Mouse (Mus musculus) forebrain, postnatal 0 days (tissue): ENCODE data around the gene Prrg2. TPM values are rescaled to one million over a fixed set of nuclear protein-coding genes. Genes with fewer than 3 reads are reported as not detected.

Source experiments
- ATAC-seq: fragments of 200-750 bp; cut with Nextera tagmentation; 2 replicates; pipeline ENCODE4 v1.8.0; 2017; ENCODE audit warnings: mild to moderate bottlenecking, moderate library complexity
- DNase-seq: peaks from one replicate; pipeline ENCODE4 v3.0.0-alpha.2; 2015
- H3K27ac ChIP-seq: fragments of 300-500 bp; sonication (generic); 2 replicates; pipeline ENCODE4 v1.5.1; 2014; ENCODE audit warnings: low read depth, mild to moderate bottlenecking, antibody characterized with exemption, low read length, moderate library complexity, mixed read lengths
- H3K27me3 ChIP-seq: fragments of 300-500 bp; sonication (generic); 2 replicates; pipeline ENCODE4 v1.6.1; 2014; ENCODE audit warnings: mild to moderate bottlenecking, low read length, mixed read lengths; ENCODE audit not compliant: insufficient read depth
- H3K36me3 ChIP-seq: fragments of 300-500 bp; sonication (generic); 2 replicates; pipeline ENCODE4 v1.6.1; 2014; ENCODE audit warnings: mild to moderate bottlenecking, moderate library complexity; ENCODE audit not compliant: insufficient read depth
- H3K4me1 ChIP-seq: fragments of 300-500 bp; sonication (generic); 2 replicates; pipeline ENCODE4 v1.6.1; 2014; ENCODE audit warnings: antibody characterized with exemption; ENCODE audit not compliant: insufficient read depth
- H3K4me2 ChIP-seq: fragments of 300-500 bp; sonication (generic); 2 replicates; pipeline ENCODE4 v1.6.1; 2014; ENCODE audit warnings: low read depth, mild to moderate bottlenecking, moderate library complexity
- H3K4me3 ChIP-seq: fragments of 300-500 bp; sonication (generic); 2 replicates; pipeline ENCODE4 v1.5.1; 2014; ENCODE audit warnings: low read depth, low read length, mixed read lengths
- H3K9ac ChIP-seq: fragments of 300-500 bp; sonication (generic); 2 replicates; pipeline ENCODE4 v1.6.1; 2014; ENCODE audit warnings: mild to moderate bottlenecking
- H3K9me3 ChIP-seq: fragments of 300-500 bp; sonication (generic); 2 replicates; pipeline ENCODE4 v1.6.1; 2016; ENCODE audit warnings: low read length
- CTCF ChIP-seq: sonication (generic); IDR thresholded peaks from 2 replicates; pipeline ENCODE4 v1.5.1; 2016; ENCODE audit warnings: antibody characterized with exemption, control low read depth, low read depth
- WGBS: fragments of 180-500 bp; shearing (Covaris S2); extraction: QIAGEN DNeasy Blood & Tissue Kit; methylation state at CpG from one replicate; pipeline ENCODE4 v1.1.7; 2014; 5-methylcytosine and 5-hydroxymethylcytosine counted together
- polyA plus RNA-seq: library from polyadenylated mRNA; unstranded; fragments of >200 nt; fragmentation: Nextera tagmentation; extraction: Ambion mirVana; gene quantifications from 2 replicates; pipeline ENCODE4 v1.2.1, GENCODE M21; 2015
- total RNA-seq: library from RNA; depleted of rRNA; stranded (reverse); fragments of >200 nt; gene quantifications from 2 replicates; pipeline ENCODE4 v1.2.3, GENCODE M21; 2014

Prrg2 gene
- total and polyA plus RNA-seq, 2 experiments from 2014 or later, result 15.1 to 15.9 TPM

- 85% methylated on average over 6 of the region's 6 CpGs for WGBS
- no peak for TF ChIP-seq CTCF
- H3K9ac ChIP-seq, result no peak overlapping the region
- no peak overlapping the region for H3K4me3 ChIP-seq
- H3K9me3 ChIP-seq, result no peaks in the 10 kb centered on the region
- no peak overlapping the region for H3K27ac ChIP-seq
- no peaks in the 10 kb centered on the region for H3K4me1 ChIP-seq
- H3K36me3 ChIP-seq, result no peaks in the 10 kb centered on the region
- no peak for DNase-seq
- no peak overlapping the region for H3K4me2 ChIP-seq
- H3K27me3 ChIP-seq, result no peaks in the 10 kb centered on the region
- no peak for ATAC-seq
Measured at GRCm38 (mm10) chr7:45095367-45095766, 32.9 kb upstream of the Prrg2 start.

- H3K27ac ChIP-seq, result no peak overlapping the region
- no peak for DNase-seq
- H3K9me3 ChIP-seq, result no peaks in the 10 kb centered on the region
- no peaks in the 10 kb centered on the region for H3K27me3 ChIP-seq
- H3K4me1 ChIP-seq, result no peaks in the 10 kb centered on the region
- TF ChIP-seq CTCF, result no peak
- no peak overlapping the region for H3K9ac ChIP-seq
- WGBS, result 74% methylated on average over 7 of the region's 7 CpGs
- H3K4me2 ChIP-seq, result no peak overlapping the region
- ATAC-seq, result no peak
- no peaks in the 10 kb centered on the region for H3K36me3 ChIP-seq
- no peak overlapping the region for H3K4me3 ChIP-seq
Measured at GRCm38 (mm10) chr7:45094121-45094520, 31.6 kb upstream of the Prrg2 start.

- no peak overlapping the region for H3K4me2 ChIP-seq
- no peaks in the 10 kb centered on the region for H3K4me1 ChIP-seq
- no peak overlapping the region for H3K27ac ChIP-seq
- no peak for TF ChIP-seq CTCF
- no peak for DNase-seq
- WGBS, result 32% methylated on average over 18 of the region's 18 CpGs
- no peak overlapping the region for H3K9ac ChIP-seq
- no peak for ATAC-seq
- H3K27me3 ChIP-seq, result no peaks in the 10 kb centered on the region
- H3K36me3 ChIP-seq, result no peaks in the 10 kb centered on the region
- no peaks in the 10 kb centered on the region for H3K9me3 ChIP-seq
- no peak overlapping the region for H3K4me3 ChIP-seq
Measured at GRCm38 (mm10) chr7:45093516-45093905, 31.0 kb upstream of the Prrg2 start.

GRCm38 (mm10) chr7:45092828-45093515 is 30.5 kb upstream of the Prrg2 start:
- H3K27me3 ChIP-seq, result no peaks in the 10 kb centered on the region
- DNase-seq, result no peak
- H3K4me2 ChIP-seq, result no peak overlapping the region
- TF ChIP-seq CTCF, result no peak
- no peaks in the 10 kb centered on the region for H3K36me3 ChIP-seq
- no peak overlapping the region for H3K9ac ChIP-seq
- H3K4me3 ChIP-seq, result no peak overlapping the region
- 78% methylated on average over 12 of the region's 12 CpGs for WGBS
- H3K4me1 ChIP-seq, result no peaks in the 10 kb centered on the region
- no peaks in the 10 kb centered on the region for H3K9me3 ChIP-seq
- ATAC-seq, result no peak
- H3K27ac ChIP-seq, result no peak overlapping the region

GRCm38 (mm10) chr7:45092048-45092447 is 29.6 kb upstream of the Prrg2 start, which contains the start of gene Rcn3:
Gene Rcn3 (minus strand): TSS chr7:45092221.
- H3K9me3 ChIP-seq, result no peaks in the 10 kb centered on the region
- peak within 1 kb of the TSS; percentile 38 for H3K4me3 ChIP-seq
- DNase-seq (peak; percentile 85), ATAC-seq (peak; percentile 95)
- peak within 1 kb of the TSS; percentile 62 for H3K4me2 ChIP-seq
- WGBS, result under 1% methylated on average over 16 of the region's 16 CpGs
- no peaks in the 10 kb centered on the region for H3K4me1 ChIP-seq
- H3K27me3 ChIP-seq, result no peaks in the 10 kb centered on the region
- H3K27ac ChIP-seq, result no peak within 1 kb of the TSS
- H3K36me3 ChIP-seq, result no peaks in the 10 kb centered on the region
- no peak for TF ChIP-seq CTCF
- peak within 1 kb of the TSS; percentile 25; the same call in 1 of the 2 replicates for H3K9ac ChIP-seq

GRCm38 (mm10) chr7:45091001-45091990 is 28.8 kb upstream of the Prrg2 start:
- ATAC-seq (peak; percentile 23), DNase-seq (no peak)
- Histone ChIP-seq H3K4me1 (no peaks in the 10 kb centered on the region), H3K4me3 (peak overlapping the region; percentile 38), H3K4me2 (peak overlapping the region; percentile 62), H3K27ac (no peak overlapping the region), H3K9me3 (no peaks in the 10 kb centered on the region), H3K36me3 (0 out of 2 replicates have a peak, but pooled peaks cover 6% of the 10 kb centered on the region), H3K27me3 (no peaks in the 10 kb centered on the region), H3K9ac (peak overlapping the region; percentile 25; the same call in 1 of the 2 replicates)
- no peak for TF ChIP-seq CTCF
- 15% methylated on average over 35 of the region's 35 CpGs for WGBS
